Mouse (Mus musculus): ENCODE measurements around the gene Gm5426.

DNA sequence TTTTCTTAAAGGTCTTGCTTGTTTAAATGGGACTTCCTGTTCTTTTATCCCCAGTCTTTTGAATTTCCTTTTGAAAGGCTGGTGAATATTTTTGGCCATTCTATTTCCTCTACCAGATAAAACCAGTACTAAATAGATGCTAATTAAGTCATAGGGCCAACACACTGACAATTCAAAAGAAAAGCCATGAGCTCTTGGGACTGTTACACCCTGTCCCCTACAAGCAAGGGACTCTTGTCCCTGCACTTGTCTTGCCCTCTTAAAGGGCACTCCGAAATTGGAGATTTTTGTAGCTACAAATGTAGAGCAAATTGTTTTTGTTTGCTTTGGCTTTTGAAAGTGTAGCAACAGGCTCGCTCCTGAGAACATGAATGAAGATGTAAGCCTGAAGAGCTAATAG, 41.8 kb upstream of the Gm5426 start:
- no peak for TF ChIP-seq POLR2A (IDR thresholded peaks at IDR 0.05; ENCODE audit: insufficient read depth, low read depth, low read length)
- no peak for TF ChIP-seq CTCF (IDR thresholded peaks at IDR 0.05; ENCODE audit: insufficient read depth, low read depth, low read length)
